Mouse (Mus musculus): ENCODE data around the gene 1810046K07Rik. TPM values are rescaled to one million over a fixed set of nuclear protein-coding genes. Genes with fewer than 3 reads are reported as not detected.

The 1810046K07Rik gene
- polyA plus RNA-seq, 1 experiment from 2014 or later, result not detected

GRCm38 (mm10) chr9:51278500-51279381, 50.0 kb downstream of the 1810046K07Rik start, which contains the start of gene Colca2:
Colca2 (minus strand) TSS chr9:51278569.
- peak within 1 kb of the TSS; percentile 37 for H3K9ac ChIP-seq (replicated peaks; ENCODE audit: low read length)

GRCm38 (mm10) chr9:51277834-51278498, 50.8 kb downstream of the 1810046K07Rik start:
- peak; percentile 34 for ATAC-seq (ENCODE audit: low FRiP score, low TSS enrichment)
- Histone ChIP-seq H3K4me2 (ENCODE audit: low read length) (peak overlapping the region; percentile 67), H3K36me3 (ENCODE audit: control insufficient read depth, insufficient read depth, low read length) (no peaks in the 10 kb centered on the region), H3K9ac (replicated peaks; ENCODE audit: low read length) (peak overlapping the region; percentile 37; the same call in 1 of the 2 replicates), H3K27me3 (ENCODE audit: control insufficient read depth, insufficient read depth, low read length) (peaks cover 10% of the 10 kb centered on the region), H3K4me1 (ENCODE audit: control insufficient read depth, insufficient read depth, low read length) (peaks cover 7% of the 10 kb centered on the region), H3K4me3 (replicated peaks; ENCODE audit: low read depth, low read length) (peak overlapping the region; percentile 39), H3K9me3 (ENCODE audit: control insufficient read depth, low read length) (no peaks in the 10 kb centered on the region), H3K27ac (replicated peaks; ENCODE audit: low read depth, low read length) (no peak overlapping the region)
- no peak for DNase-seq
- 24% methylated on average over 13 of the region's 13 CpGs for WGBS

More at GRCm38 (mm10) chr9:51278500-51279381, 50.0 kb downstream of the 1810046K07Rik start, which contains the start of gene Colca2:
- ATAC-seq (ENCODE audit: low FRiP score, low TSS enrichment) (peak; percentile 81), DNase-seq (peak; percentile 81)
- Histone ChIP-seq H3K4me3 (replicated peaks; ENCODE audit: low read depth, low read length) (peak within 1 kb of the TSS; percentile 39), H3K27me3 (ENCODE audit: control insufficient read depth, insufficient read depth, low read length) (peaks cover 10% of the 10 kb centered on the region), H3K9me3 (ENCODE audit: control insufficient read depth, low read length) (no peaks in the 10 kb centered on the region), H3K27ac (replicated peaks; ENCODE audit: low read depth, low read length) (no peak within 1 kb of the TSS), H3K4me1 (ENCODE audit: control insufficient read depth, insufficient read depth, low read length) (peaks cover 7% of the 10 kb centered on the region), H3K4me2 (ENCODE audit: low read length) (peak within 1 kb of the TSS; percentile 67), H3K36me3 (ENCODE audit: control insufficient read depth, insufficient read depth, low read length) (no peaks in the 10 kb centered on the region)
- under 1% methylated on average over 53 of the region's 53 CpGs for WGBS

DNA sequence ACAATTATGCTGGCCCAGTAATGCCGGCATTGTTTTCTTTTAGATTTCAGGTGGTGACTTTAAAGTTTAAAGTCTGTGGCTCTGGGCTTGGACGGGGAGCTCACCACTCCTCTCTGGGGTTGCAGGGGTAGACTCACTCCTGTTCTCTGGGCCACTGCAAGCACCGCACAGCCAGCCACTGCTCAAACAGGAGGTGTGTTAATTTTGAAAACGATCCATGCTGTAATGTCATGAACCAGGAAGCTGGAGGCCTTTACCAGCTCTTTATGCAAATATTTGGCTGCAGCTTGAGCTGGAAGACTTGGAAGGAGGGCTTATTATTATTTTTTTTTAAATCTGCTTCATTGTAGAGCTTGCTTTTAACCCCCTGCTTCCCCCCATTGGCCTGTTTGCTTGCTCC, 54.0 kb downstream of the 1810046K07Rik start:
- no peaks in the 10 kb centered on the region for H3K9me3 ChIP-seq (ENCODE audit: control insufficient read depth, low read length)
- H3K4me2 ChIP-seq (ENCODE audit: low read length), result no peak overlapping the region
- no peaks in the 10 kb centered on the region for H3K36me3 ChIP-seq (ENCODE audit: control insufficient read depth, insufficient read depth, low read length)
- 32% methylated on average over 4 of the region's 4 CpGs for WGBS
- no peak overlapping the region for H3K4me3 ChIP-seq (replicated peaks; ENCODE audit: low read depth, low read length)
- H3K4me1 ChIP-seq (ENCODE audit: control insufficient read depth, insufficient read depth, low read length), result peaks cover 7% of the 10 kb centered on the region
- DNase-seq, result no peak
- ATAC-seq (ENCODE audit: low FRiP score, low TSS enrichment), result no peak
- no peak overlapping the region for H3K9ac ChIP-seq (replicated peaks; ENCODE audit: low read length)
- H3K27me3 ChIP-seq (ENCODE audit: control insufficient read depth, insufficient read depth, low read length), result peaks cover 10% of the 10 kb centered on the region
- H3K27ac ChIP-seq (replicated peaks; ENCODE audit: low read depth, low read length), result no peak overlapping the region

GRCm38 (mm10) chr9:51273581-51274154, 55.0 kb downstream of the 1810046K07Rik start:
- no peaks in the 10 kb centered on the region for H3K9me3 ChIP-seq (ENCODE audit: control insufficient read depth, low read length)
- 69% methylated on average over 9 of the region's 9 CpGs for WGBS
- DNase-seq (no peak), ATAC-seq (ENCODE audit: low FRiP score, low TSS enrichment) (no peak)
- no peaks in the 10 kb centered on the region for H3K36me3 ChIP-seq (ENCODE audit: control insufficient read depth, insufficient read depth, low read length)
- H3K4me3 ChIP-seq (replicated peaks; ENCODE audit: low read depth, low read length), result no peak overlapping the region
- H3K27me3 ChIP-seq (ENCODE audit: control insufficient read depth, insufficient read depth, low read length), result peaks cover 3% of the 10 kb centered on the region; the same call in 1 of the 2 replicates
- no peak overlapping the region for H3K4me2 ChIP-seq (ENCODE audit: low read length)
- H3K27ac ChIP-seq (replicated peaks; ENCODE audit: low read depth, low read length), result no peak overlapping the region
- no peak overlapping the region for H3K9ac ChIP-seq (replicated peaks; ENCODE audit: low read length)
- peaks cover 5% of the 10 kb centered on the region for H3K4me1 ChIP-seq (ENCODE audit: control insufficient read depth, insufficient read depth, low read length)

DNA sequence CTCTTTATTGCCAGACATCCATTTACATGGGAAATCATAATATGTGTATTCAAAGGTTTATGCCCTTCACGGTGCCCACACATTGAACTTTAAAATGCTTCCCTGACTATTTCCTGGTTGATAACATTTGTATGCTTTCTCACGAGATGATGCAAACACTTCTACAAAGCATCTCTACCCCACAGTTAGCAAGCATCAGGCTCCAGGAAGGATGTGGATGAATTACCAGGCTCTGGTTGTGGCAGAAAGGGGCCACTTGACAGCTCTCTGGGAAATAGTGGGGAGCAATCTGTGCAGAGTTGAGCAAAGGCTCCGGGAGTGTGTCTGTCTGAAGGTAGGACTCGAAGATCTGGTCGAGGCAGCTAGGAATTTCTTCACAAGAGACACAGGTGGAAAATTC, 56.6 kb downstream of the 1810046K07Rik start:
- no peaks in the 10 kb centered on the region for H3K9me3 ChIP-seq (ENCODE audit: control insufficient read depth, low read length)
- 83% methylated on average over 5 of the region's 5 CpGs for WGBS
- no peaks in the 10 kb centered on the region for H3K27me3 ChIP-seq (ENCODE audit: control insufficient read depth, insufficient read depth, low read length)
- no peak overlapping the region for H3K27ac ChIP-seq (replicated peaks; ENCODE audit: low read depth, low read length)
- H3K36me3 ChIP-seq (ENCODE audit: control insufficient read depth, insufficient read depth, low read length), result no peaks in the 10 kb centered on the region
- DNase-seq, result no peak
- H3K4me2 ChIP-seq (ENCODE audit: low read length), result no peak overlapping the region
- H3K9ac ChIP-seq (replicated peaks; ENCODE audit: low read length), result no peak overlapping the region
- no peak for ATAC-seq (ENCODE audit: low FRiP score, low TSS enrichment)
- no peaks in the 10 kb centered on the region for H3K4me1 ChIP-seq (ENCODE audit: control insufficient read depth, insufficient read depth, low read length)
- H3K4me3 ChIP-seq (replicated peaks; ENCODE audit: low read depth, low read length), result no peak overlapping the region

- ATAC-seq (ENCODE audit: low FRiP score, low TSS enrichment) (no peak), DNase-seq (no peak)
- H3K4me1 ChIP-seq (ENCODE audit: control insufficient read depth, insufficient read depth, low read length), result no peaks in the 10 kb centered on the region
- no peak overlapping the region for H3K9ac ChIP-seq (replicated peaks; ENCODE audit: low read length)
- H3K27ac ChIP-seq (replicated peaks; ENCODE audit: low read depth, low read length), result no peak overlapping the region
- H3K4me2 ChIP-seq (ENCODE audit: low read length), result no peak overlapping the region
- H3K9me3 ChIP-seq (ENCODE audit: control insufficient read depth, low read length), result no peaks in the 10 kb centered on the region
- no peak overlapping the region for H3K4me3 ChIP-seq (replicated peaks; ENCODE audit: low read depth, low read length)
- WGBS, result 36% methylated on average over 8 of the region's 8 CpGs
- no peaks in the 10 kb centered on the region for H3K27me3 ChIP-seq (ENCODE audit: control insufficient read depth, insufficient read depth, low read length)
- no peaks in the 10 kb centered on the region for H3K36me3 ChIP-seq (ENCODE audit: control insufficient read depth, insufficient read depth, low read length)
These were observed 57.6 kb downstream of the 1810046K07Rik start for GRCm38 (mm10) chr9:51271073-51271472.

GRCm38 (mm10) chr9:51268852-51269251, 59.9 kb downstream of the 1810046K07Rik start:
- DNase-seq (no peak), ATAC-seq (ENCODE audit: low FRiP score, low TSS enrichment) (no peak)
- WGBS, result 88% methylated on average over 5 of the region's 5 CpGs
- H3K36me3 ChIP-seq (ENCODE audit: control insufficient read depth, insufficient read depth, low read length), result no peaks in the 10 kb centered on the region
- H3K4me2 ChIP-seq (ENCODE audit: low read length), result no peak overlapping the region
- H3K9me3 ChIP-seq (ENCODE audit: control insufficient read depth, low read length), result no peaks in the 10 kb centered on the region
- no peak overlapping the region for H3K4me3 ChIP-seq (replicated peaks; ENCODE audit: low read depth, low read length)
- no peaks in the 10 kb centered on the region for H3K27me3 ChIP-seq (ENCODE audit: control insufficient read depth, insufficient read depth, low read length)
- H3K9ac ChIP-seq (replicated peaks; ENCODE audit: low read length), result no peak overlapping the region
- no peaks in the 10 kb centered on the region for H3K4me1 ChIP-seq (ENCODE audit: control insufficient read depth, insufficient read depth, low read length)
- H3K27ac ChIP-seq (replicated peaks; ENCODE audit: low read depth, low read length), result no peak overlapping the region

GRCm38 (mm10) chr9:51258426-51258825, 70.3 kb downstream of the 1810046K07Rik start:
- Histone ChIP-seq H3K9me3 (ENCODE audit: control insufficient read depth, low read length) (no peaks in the 10 kb centered on the region), H3K27me3 (ENCODE audit: control insufficient read depth, insufficient read depth, low read length) (no peaks in the 10 kb centered on the region), H3K27ac (replicated peaks; ENCODE audit: low read depth, low read length) (no peak overlapping the region), H3K4me1 (ENCODE audit: control insufficient read depth, insufficient read depth, low read length) (no peaks in the 10 kb centered on the region), H3K4me3 (replicated peaks; ENCODE audit: low read depth, low read length) (no peak overlapping the region), H3K36me3 (ENCODE audit: control insufficient read depth, insufficient read depth, low read length) (no peaks in the 10 kb centered on the region), H3K9ac (replicated peaks; ENCODE audit: low read length) (no peak overlapping the region), H3K4me2 (ENCODE audit: low read length) (no peak overlapping the region)
- WGBS, result 92% methylated on average over 5 of the region's 5 CpGs
- no peak for ATAC-seq (ENCODE audit: low FRiP score, low TSS enrichment)
- no peak for DNase-seq
